Mouse (Mus musculus) thymus, adult 18-20 months (tissue): ENCODE measurements around the gene E130114P18Rik.

Experiments
- DNase-seq, 2 experiments: peaks; one replicate each; pipeline ENCODE4 v3.0.0; 2022; ENCODE audit warnings: mixed read lengths in 2 of 2

Gene E130114P18Rik

GRCm38 (mm10) chr4:97593869-97594268 is 184.0 kb downstream of the E130114P18Rik start:
- DNase-seq: no peak

GRCm38 (mm10) chr4:97589790-97590189 is 188.1 kb downstream of the E130114P18Rik start:
- no peak for DNase-seq

GRCm38 (mm10) chr4:97587412-97588010 is 190.4 kb downstream of the E130114P18Rik start:
- no peak for DNase-seq

- DNase-seq: no peak
These were observed 192.7 kb downstream of the E130114P18Rik start for GRCm38 (mm10) chr4:97585170-97585569.

GRCm38 (mm10) chr4:97584445-97585130 is 193.3 kb downstream of the E130114P18Rik start:
- no peak for DNase-seq

- DNase-seq: no peak
These were observed 195.0 kb downstream of the E130114P18Rik start for GRCm38 (mm10) chr4:97582796-97583430.

- DNase-seq: no peak
These were observed 195.8 kb downstream of the E130114P18Rik start for GRCm38 (mm10) chr4:97582064-97582415.

GRCm38 (mm10) chr4:97581314-97582063 is 196.4 kb downstream of the E130114P18Rik start:
- no peak for DNase-seq

- no peak for DNase-seq
These were observed 197.0 kb downstream of the E130114P18Rik start for GRCm38 (mm10) chr4:97580906-97581305.

GRCm38 (mm10) chr4:97578571-97579165 is 199.2 kb downstream of the E130114P18Rik start:
- DNase-seq: no peak

GRCm38 (mm10) chr4:97577431-97577830 is 200.4 kb downstream of the E130114P18Rik start:
- no peak for DNase-seq

GRCm38 (mm10) chr4:97575447-97575846 is 202.4 kb downstream of the E130114P18Rik start:
- DNase-seq: no peak

- no peak for DNase-seq
These were observed 208.6 kb downstream of the E130114P18Rik start for GRCm38 (mm10) chr4:97569320-97569719.

- no peak for DNase-seq
These were observed 213.2 kb downstream of the E130114P18Rik start for GRCm38 (mm10) chr4:97564656-97565055.

- no peak for DNase-seq
These were observed 213.7 kb downstream of the E130114P18Rik start for GRCm38 (mm10) chr4:97564199-97564598.

GRCm38 (mm10) chr4:97557585-97557984 is 220.3 kb downstream of the E130114P18Rik start:
- DNase-seq: no peak

- DNase-seq: no peak
These were observed 233.9 kb downstream of the E130114P18Rik start for GRCm38 (mm10) chr4:97544016-97544415.

- DNase-seq: no peak
These were observed 245.8 kb downstream of the E130114P18Rik start for GRCm38 (mm10) chr4:97532072-97532471.

- no peak for DNase-seq
These were observed 249.4 kb downstream of the E130114P18Rik start for GRCm38 (mm10) chr4:97528517-97528916.
